Mouse (Mus musculus): ENCODE results near the gene Gpc5.

DNA sequence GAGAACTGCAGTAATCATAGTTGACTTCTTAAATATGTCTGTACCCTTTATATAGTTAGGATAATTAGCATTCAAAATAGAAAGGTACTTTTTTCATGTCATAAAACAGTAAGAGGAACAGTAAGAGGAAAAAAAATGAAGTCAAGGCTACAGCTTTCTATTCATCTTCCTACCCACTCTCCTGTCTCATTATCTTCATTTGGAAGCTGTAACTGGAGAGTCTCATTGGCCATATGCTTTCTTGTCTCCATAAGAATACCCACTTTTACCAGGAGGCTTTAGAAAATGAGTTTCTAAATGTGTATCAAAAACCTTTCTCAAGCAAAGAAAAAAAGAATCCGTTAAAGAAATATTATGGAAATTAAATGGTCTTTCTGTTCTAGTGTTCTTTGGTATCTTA lies 541.3 kb downstream of the Gpc5 start:
- no peak for TF ChIP-seq MAFK (IDR thresholded peaks at IDR 0.05; ENCODE audit: insufficient read depth, low read depth, low read length)
- TF ChIP-seq ZNF384 (IDR thresholded peaks at IDR 0.05; ENCODE audit: low read depth, low read length): no peak
